Mouse (Mus musculus): ENCODE measurements at regions not wholly inside any gene's neighbourhood (a gene's known extent, or its start where the extent isn't known, plus 50 kb on each side); places are given as distances from the start of the nearest gene placed in this dataset.

- no peak for TF ChIP-seq GATA1 (IDR thresholded peaks at IDR 0.05; ENCODE audit: low read length)
- TF ChIP-seq TAL1 (IDR thresholded peaks at IDR 0.05; ENCODE audit: low read length) = no peak
Measured at GRCm38 (mm10) chr16:9457574-9457973, 537.8 kb downstream of the Grin2a start.

Measured in erythroblast, embryonic 14.5 days (primary cell).